Mouse (Mus musculus) forebrain, embryonic 13.5 days (tissue): ENCODE measurements at regions not wholly inside any gene's neighbourhood (a gene's known extent, or its start where the extent isn't known, plus 50 kb on each side); places are given as distances from the start of the nearest gene placed in this dataset.
A peak's percentile ranks its signal among the peaks of the same experiment; 100 is the strongest.

ENCODE experiments used
- ATAC-seq: fragments of 200-750 bp; cut with Nextera tagmentation; 2 replicates; pipeline ENCODE4 v1.8.0; 2017
- H3K27ac ChIP-seq: fragments of 300-500 bp; sonication (generic); 2 replicates; pipeline ENCODE4 v1.5.1; 2015; ENCODE audit warnings: inconsistent platforms, mild to moderate bottlenecking, moderate library complexity
- H3K27me3 ChIP-seq: fragments of 300-500 bp; sonication (generic); 2 replicates; pipeline ENCODE4 v1.6.1; 2015; ENCODE audit warnings: mild to moderate bottlenecking, inconsistent platforms
- H3K36me3 ChIP-seq: fragments of 300-500 bp; sonication (generic); 2 replicates; pipeline ENCODE4 v1.6.1; 2015; ENCODE audit warnings: mild to moderate bottlenecking, inconsistent platforms; ENCODE audit not compliant: poor library complexity, severe bottlenecking
- H3K4me1 ChIP-seq: fragments of 300-500 bp; sonication (generic); 2 replicates; pipeline ENCODE4 v1.6.1; 2015; ENCODE audit warnings: inconsistent platforms
- H3K4me2 ChIP-seq: fragments of 300-500 bp; sonication (generic); 2 replicates; pipeline ENCODE4 v1.6.1; 2015; ENCODE audit warnings: inconsistent platforms, mild to moderate bottlenecking, moderate library complexity
- H3K4me3 ChIP-seq: fragments of 300-500 bp; sonication (generic); 2 replicates; pipeline ENCODE4 v1.5.1; 2015; ENCODE audit warnings: mild to moderate bottlenecking, inconsistent platforms
- H3K9ac ChIP-seq: fragments of 300-500 bp; sonication (generic); 2 replicates; pipeline ENCODE4 v1.6.1; 2015; ENCODE audit warnings: mild to moderate bottlenecking, inconsistent platforms
- H3K9me3 ChIP-seq: fragments of 300-500 bp; sonication (generic); replicated peaks from 2 replicates; pipeline ENCODE4 v1.6.1; 2016; ENCODE audit warnings: inconsistent platforms
- WGBS: fragments of 180-500 bp; shearing (Covaris S2); methylation state at CpG from one replicate; pipeline ENCODE4 v1.1.7; 2015; 5-methylcytosine and 5-hydroxymethylcytosine counted together

- Histone ChIP-seq H3K27me3 (no peaks in the 10 kb centered on the region), H3K36me3 (no peaks in the 10 kb centered on the region), H3K4me2 (no peak overlapping the region), H3K9ac (no peak overlapping the region), H3K9me3 (no peaks in the 10 kb centered on the region), H3K27ac (no peak overlapping the region), H3K4me1 (peaks cover 10% of the 10 kb centered on the region), H3K4me3 (no peak overlapping the region)
- no peak for ATAC-seq
- WGBS = 92% methylated on average over 10 of the region's 10 CpGs
These were observed 52.0 kb upstream of the Zfp648 start for GRCm38 (mm10) chr1:154148948-154149347.

- Histone ChIP-seq H3K4me3 (no peak overlapping the region), H3K4me2 (no peak overlapping the region), H3K36me3 (no peaks in the 10 kb centered on the region), H3K27ac (peak overlapping the region; percentile 48), H3K9me3 (no peaks in the 10 kb centered on the region), H3K4me1 (peaks cover 10% of the 10 kb centered on the region), H3K27me3 (no peaks in the 10 kb centered on the region), H3K9ac (no peak overlapping the region; the same call in 1 of the 2 replicates)
- 57% methylated on average over 1 of the region's 1 CpGs for WGBS
- ATAC-seq = peak; percentile 50
These were observed 51.4 kb upstream of the Zfp648 start for GRCm38 (mm10) chr1:154149431-154150143.

GRCm38 (mm10) chr1:154150167-154150851 lies 50.7 kb upstream of the Zfp648 start:
- Histone ChIP-seq H3K4me1 (peaks cover 10% of the 10 kb centered on the region), H3K9me3 (no peaks in the 10 kb centered on the region), H3K27me3 (no peaks in the 10 kb centered on the region), H3K4me2 (0 out of 2 replicates have a peak overlapping the region, but pooled peaks have one; percentile 1), H3K27ac (peak overlapping the region; percentile 48), H3K4me3 (no peak overlapping the region), H3K36me3 (no peaks in the 10 kb centered on the region), H3K9ac (peak overlapping the region; percentile 26; the same call in 1 of the 2 replicates)
- 33% methylated on average over 8 of the region's 8 CpGs for WGBS
- ATAC-seq = peak; percentile 91
